In the genomic region with DNA sequence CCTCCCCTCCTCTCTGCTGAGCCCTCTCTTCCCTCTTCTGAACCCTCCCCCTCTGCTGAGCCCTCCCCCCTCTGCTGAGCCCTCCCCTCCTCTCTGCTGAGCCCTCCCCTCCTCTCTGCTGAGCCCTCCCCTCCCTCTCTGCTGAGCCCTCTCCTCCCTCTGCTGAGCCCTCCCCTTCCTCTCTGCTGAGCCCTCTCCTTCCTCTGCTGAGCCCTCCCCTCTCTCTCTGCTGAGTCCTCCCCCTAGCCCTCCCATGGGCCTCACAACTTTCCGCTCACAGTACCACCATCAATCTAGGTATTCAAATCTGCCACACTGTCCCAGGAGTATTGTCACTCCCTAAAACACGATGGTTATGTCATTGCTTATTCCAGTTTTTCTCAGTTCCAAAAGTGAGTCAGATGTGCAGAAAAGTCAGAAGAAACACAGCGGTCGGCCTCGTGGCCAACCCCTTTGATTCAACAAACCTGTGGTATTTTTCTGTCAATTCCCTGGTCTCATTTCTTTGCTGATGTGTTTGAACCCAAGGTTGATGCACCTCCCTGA, we compare ENCODE assay signal across 19 mouse cellular contexts. TPM values are rescaled to one million over a fixed set of nuclear protein-coding genes. Genes with fewer than 3 reads are reported as not detected.
A peak's percentile ranks its signal among the peaks of the same experiment; 100 is the strongest.
DNase-seq lines count a peak whose midpoint lies in the region; ATAC-seq and TF ChIP-seq lines count a peak whose summit lies in the region.
"Had no signal": no experiment of that assay in that cellular context is flagged by ENCODE, and none has a peak within 500 bp of the region (broad histone marks: within the 10 kb centered on the region; RNA-seq: fewer than 3 reads in every experiment).

No protein-coding gene starts in this region.

- TF ChIP-seq CTCF in ES-Bruce4 (IDR thresholded peaks at IDR 0.05; ENCODE audit: low read depth, low read length), result no peak
- TF ChIP-seq CTCF in stomach, postnatal 0 days (IDR thresholded peaks at IDR 0.05; ENCODE audit: low read depth), result no peak

- H3K4me3 ChIP-seq in kidney, embryonic 16.5 days (ENCODE audit: low read length), result no peak overlapping the region
- H3K4me3 ChIP-seq in ES-Bruce4 (ENCODE audit: low read depth, low read length), result peak overlapping the region; percentile 16; the same call in 1 of the 2 replicates
- no peak overlapping the region for H3K4me3 ChIP-seq in neural tube, embryonic 12.5 days
- H3K4me3 ChIP-seq in stomach, postnatal 0 days (ENCODE audit: low read depth, low read length), result no peak overlapping the region
- H3K4me3 ChIP-seq: embryonic facial prominence, embryonic 15.5 days; forebrain, embryonic 15.5 days; gastrocnemius, adult 2 months; heart, adult 2 months; limb, embryonic 13.5 days had no signal

- ATAC-seq in kidney, embryonic 16.5 days (ENCODE audit: low FRiP score, low TSS enrichment), result peak; percentile 64
- peak; percentile 58; the same call in 1 of the 2 replicates for ATAC-seq in neural tube, embryonic 12.5 days (ENCODE audit: low FRiP score, low read depth)
- ATAC-seq in stomach, postnatal 0 days (ENCODE audit: low FRiP score, low TSS enrichment), result no peak
- ATAC-seq: forebrain, embryonic 15.5 days; hindbrain, postnatal 0 days; Patski had no signal

- no peak overlapping the region for H3K9ac ChIP-seq in kidney, embryonic 16.5 days (replicated peaks; ENCODE audit: low read length)
- H3K9ac ChIP-seq in ES-Bruce4 (ENCODE audit: low read depth, poor library complexity, severe bottlenecking), result no peak overlapping the region
- H3K9ac ChIP-seq in neural tube, embryonic 12.5 days, result no peak overlapping the region
- no peak overlapping the region for H3K9ac ChIP-seq in stomach, postnatal 0 days (ENCODE audit: low read length)
- H3K9ac ChIP-seq: embryonic facial prominence, embryonic 15.5 days; forebrain, embryonic 15.5 days; limb, embryonic 13.5 days had no signal

- H3K9me3 ChIP-seq in kidney, embryonic 16.5 days (ENCODE audit: low read length), result no peaks in the 10 kb centered on the region; the same call in 1 of the 2 replicates
- no peaks in the 10 kb centered on the region for H3K9me3 ChIP-seq in ES-Bruce4 (replicated peaks; ENCODE audit: control insufficient read depth, insufficient read depth, low read length, poor library complexity, severe bottlenecking)
- no peaks in the 10 kb centered on the region for H3K9me3 ChIP-seq in neural tube, embryonic 12.5 days
- H3K9me3 ChIP-seq in stomach, postnatal 0 days (ENCODE audit: control insufficient read depth, low read length), result no peaks in the 10 kb centered on the region
- H3K9me3 ChIP-seq: embryonic facial prominence, embryonic 15.5 days; forebrain, embryonic 15.5 days; limb, embryonic 13.5 days had no signal

- no peaks in the 10 kb centered on the region for H3K27me3 ChIP-seq in kidney, embryonic 16.5 days (ENCODE audit: insufficient read depth, low read length)
- H3K27me3 ChIP-seq in ES-Bruce4 (ENCODE audit: control insufficient read depth, insufficient read depth, low read length, poor library complexity, severe bottlenecking), result no peaks in the 10 kb centered on the region
- no peaks in the 10 kb centered on the region for H3K27me3 ChIP-seq in neural tube, embryonic 12.5 days (replicated peaks)
- no peaks in the 10 kb centered on the region for H3K27me3 ChIP-seq in stomach, postnatal 0 days (ENCODE audit: control insufficient read depth, insufficient read depth, low read length)
- H3K27me3 ChIP-seq: embryonic facial prominence, embryonic 15.5 days; forebrain, embryonic 15.5 days; limb, embryonic 13.5 days; Patski had no signal

- peaks cover 22% of the 10 kb centered on the region for H3K4me1 ChIP-seq in kidney, embryonic 16.5 days (ENCODE audit: insufficient read depth, low read length)
- no peaks in the 10 kb centered on the region for H3K4me1 ChIP-seq in ES-Bruce4 (ENCODE audit: control insufficient read depth, insufficient read depth, low read length)
- no peaks in the 10 kb centered on the region for H3K4me1 ChIP-seq in neural tube, embryonic 12.5 days
- no peaks in the 10 kb centered on the region for H3K4me1 ChIP-seq in stomach, postnatal 0 days (replicated peaks; ENCODE audit: control insufficient read depth, insufficient read depth)
- H3K4me1 ChIP-seq: embryonic facial prominence, embryonic 15.5 days had no signal

- no peak for TF ChIP-seq EP300 in ES-Bruce4 (IDR thresholded peaks at IDR 0.05; ENCODE audit: insufficient read depth, low read depth, low read length)
- no peak for TF ChIP-seq EP300 in stomach, postnatal 0 days (optimal IDR thresholded peaks at IDR 0.05)

- no peak for TF ChIP-seq POLR2A in ES-Bruce4 (IDR thresholded peaks at IDR 0.05; ENCODE audit: insufficient read depth, low read length)

- DNase-seq in kidney, postnatal 36 days, result no peak
- peak; percentile 33 for DNase-seq in embryo, embryonic 10 days (ENCODE audit: low spot score)
- DNase-seq in adrenal gland, adult 8-10 months, result no peak
- DNase-seq in stomach, postnatal 0 days (ENCODE audit: low spot score), result no peak
- DNase-seq: adrenal gland, postnatal 10 days; cerebellum, postnatal 14 days; gastrocnemius, adult 2 months; heart, adult 2 months; heart, postnatal 10 days; kidney, postnatal 14 days; lung, adult 2 months had no signal

- H3K27ac ChIP-seq in kidney, embryonic 16.5 days (ENCODE audit: low read length), result 0 out of 2 replicates have a peak overlapping the region, but pooled peaks have one; percentile 35
- peak overlapping the region; percentile 44; the same call in 1 of the 2 replicates for H3K27ac ChIP-seq in ES-Bruce4 (ENCODE audit: insufficient read depth, low read length)
- no peak overlapping the region for H3K27ac ChIP-seq in neural tube, embryonic 12.5 days
- no peak overlapping the region for H3K27ac ChIP-seq in stomach, postnatal 0 days (replicated peaks)
- H3K27ac ChIP-seq: embryonic facial prominence, embryonic 15.5 days; forebrain, embryonic 15.5 days; gastrocnemius, adult 2 months; heart, adult 2 months; hindbrain, postnatal 0 days; limb, embryonic 13.5 days had no signal

- no peaks in the 10 kb centered on the region; the same call in 1 of the 2 replicates for H3K36me3 ChIP-seq in kidney, embryonic 16.5 days (ENCODE audit: insufficient read depth, low read length)
- H3K36me3 ChIP-seq in ES-Bruce4 (ENCODE audit: control insufficient read depth, insufficient read depth, low read length, poor library complexity, severe bottlenecking), result no peaks in the 10 kb centered on the region
- 0 out of 2 replicates have a peak, but pooled peaks cover 3% of the 10 kb centered on the region for H3K36me3 ChIP-seq in neural tube, embryonic 12.5 days
- H3K36me3 ChIP-seq in stomach, postnatal 0 days (ENCODE audit: control insufficient read depth, insufficient read depth, low read length), result no peaks in the 10 kb centered on the region

- no peak overlapping the region for H3K4me2 ChIP-seq in kidney, embryonic 16.5 days (replicated peaks; ENCODE audit: low read depth, low read length)
- H3K4me2 ChIP-seq in neural tube, embryonic 12.5 days (replicated peaks), result no peak overlapping the region
- no peak overlapping the region for H3K4me2 ChIP-seq in stomach, postnatal 0 days (replicated peaks; ENCODE audit: low read depth)
- H3K4me2 ChIP-seq: embryonic facial prominence, embryonic 15.5 days; forebrain, embryonic 15.5 days; limb, embryonic 13.5 days had no signal

- 58% methylated on average over 5 of the region's 5 CpGs for WGBS in kidney, embryonic 16.5 days
- WGBS in neural tube, embryonic 12.5 days, result 74% methylated on average over 5 of the region's 5 CpGs
- WGBS in stomach, postnatal 0 days, result 79% methylated on average over 5 of the region's 5 CpGs

RNA-seq across cellular contexts. Expression of a gene that starts 49.8 kb away (rescaled TPM):
- polyA plus RNA-seq in kidney, embryonic 16.5 days (2015; fragmentation: Nextera tagmentation; extraction: Ambion mirVana), result 10.2 TPM in 2 replicates
- 16.4 and 19.4 TPM in 2 replicates for polyA plus RNA-seq in ES-Bruce4 (2011; ENCODE audit: insufficient read depth, insufficient read length, low read depth, missing spikeins)
- polyA plus RNA-seq in neural tube, embryonic 12.5 days (2016; fragmentation: Nextera tagmentation; extraction: Ambion mirVana), result 12.0 and 12.8 TPM in 2 replicates
- total RNA-seq in adrenal gland, adult 8-10 months (2022), result under 1 TPM in 3 of 4 experiments, not detected in 1; 0.15 to 0.26 (median 0.24) TPM
- polyA plus RNA-seq in stomach, postnatal 0 days (2015; fragmentation: Nextera tagmentation; extraction: Ambion mirVana), result 1.6 and 1.8 TPM in 2 replicates

Comparison
In these comparisons a context has a peak if more than half of its experiments do, and no peak if none do; other contexts are left out.
1. H3K27ac ChIP-seq: peak in kidney, embryonic 16.5 days (single experiment) and ES-Bruce4 (single experiment); none in neural tube, embryonic 12.5 days (single experiment) and stomach, postnatal 0 days (single experiment).